Mouse (Mus musculus) G1E (cell line): ENCODE measurements around the gene Wwox.

ENCODE experiments used
- CTCF ChIP-seq: IDR thresholded peaks from 2 replicates; pipeline ENCODE4 v1.5.1; 2012; ENCODE audit warnings: low read depth, low read length, inconsistent platforms, mixed read lengths
- GATA1 ChIP-seq: IDR thresholded peaks from 2 replicates; pipeline ENCODE4 v1.6.1; 2012; ENCODE audit warnings: borderline replicate concordance, low read length, inconsistent platforms, mixed read lengths
- TAL1 ChIP-seq: conservative IDR thresholded peaks from 2 replicates; pipeline ENCODE4 v1.6.1; 2012; ENCODE audit warnings: low read depth, low read length, inconsistent platforms, mixed read lengths

- TF ChIP-seq CTCF: no peak
- TF ChIP-seq TAL1: no peak
- TF ChIP-seq GATA1: no peak
These were observed 459.7 kb downstream of the Wwox start for GRCm38 (mm10) chr8:114899157-114899556.
